Mouse (Mus musculus) cerebellum, adult 18-20 months (tissue): ENCODE measurements at regions not wholly inside any gene's neighbourhood (a gene's known extent, or its start where the extent isn't known, plus 50 kb on each side); places are given as distances from the start of the nearest gene placed in this dataset.
"Not testable (repeated sequence)": the region's sequence is repeated elsewhere in the genome, so short reads cannot be mapped to it uniquely, and the experiment has no call there.

Experiments
- DNase-seq, 2 experiments: peaks; one replicate each; pipeline ENCODE4 v3.0.0; 2021

- no peak for DNase-seq
Observed at GRCm38 (mm10) chr3:22285904-22286303, 209.5 kb downstream of the Tbl1xr1 start.

GRCm38 (mm10) chr3:22293466-22293865 is 217.0 kb downstream of the Tbl1xr1 start:
- no peak for DNase-seq

GRCm38 (mm10) chr3:22294081-22294480 is 217.6 kb downstream of the Tbl1xr1 start:
- not testable (repeated sequence) for DNase-seq

- DNase-seq = not testable (repeated sequence)
Observed at GRCm38 (mm10) chr3:22296925-22297324, 220.5 kb downstream of the Tbl1xr1 start.

- DNase-seq = not testable (repeated sequence)
Observed at GRCm38 (mm10) chr3:22297831-22298230, 221.4 kb downstream of the Tbl1xr1 start.

- DNase-seq = no peak
Observed at GRCm38 (mm10) chr3:22300553-22300952, 224.1 kb downstream of the Tbl1xr1 start.

GRCm38 (mm10) chr3:22301991-22302517 is 225.6 kb downstream of the Tbl1xr1 start:
- no peak for DNase-seq

- no peak for DNase-seq
Observed at GRCm38 (mm10) chr3:22304145-22304544, 227.7 kb downstream of the Tbl1xr1 start.

- peak; percentile 16 for DNase-seq
Observed at GRCm38 (mm10) chr3:22306624-22307023, 230.2 kb downstream of the Tbl1xr1 start.

GRCm38 (mm10) chr3:22308962-22309361 is 232.5 kb downstream of the Tbl1xr1 start:
- peak; percentile 61 to 80 for DNase-seq

GRCm38 (mm10) chr3:22316466-22317185 is 240.2 kb downstream of the Tbl1xr1 start:
- DNase-seq = no peak

GRCm38 (mm10) chr3:22320425-22320824 is 244.0 kb downstream of the Tbl1xr1 start:
- not testable (repeated sequence) for DNase-seq

GRCm38 (mm10) chr3:22331240-22331639 is 254.8 kb downstream of the Tbl1xr1 start:
- no peak for DNase-seq
